Mouse (Mus musculus) spleen, postnatal 4 days (tissue): ENCODE results near the gene Eva1b.

Source experiments
- DNase-seq, 2 experiments: peaks; one replicate each; pipeline ENCODE4 v3.0.0; 2022; ENCODE audit warnings: low spot score in 2 of 2

Eva1b gene

DNA sequence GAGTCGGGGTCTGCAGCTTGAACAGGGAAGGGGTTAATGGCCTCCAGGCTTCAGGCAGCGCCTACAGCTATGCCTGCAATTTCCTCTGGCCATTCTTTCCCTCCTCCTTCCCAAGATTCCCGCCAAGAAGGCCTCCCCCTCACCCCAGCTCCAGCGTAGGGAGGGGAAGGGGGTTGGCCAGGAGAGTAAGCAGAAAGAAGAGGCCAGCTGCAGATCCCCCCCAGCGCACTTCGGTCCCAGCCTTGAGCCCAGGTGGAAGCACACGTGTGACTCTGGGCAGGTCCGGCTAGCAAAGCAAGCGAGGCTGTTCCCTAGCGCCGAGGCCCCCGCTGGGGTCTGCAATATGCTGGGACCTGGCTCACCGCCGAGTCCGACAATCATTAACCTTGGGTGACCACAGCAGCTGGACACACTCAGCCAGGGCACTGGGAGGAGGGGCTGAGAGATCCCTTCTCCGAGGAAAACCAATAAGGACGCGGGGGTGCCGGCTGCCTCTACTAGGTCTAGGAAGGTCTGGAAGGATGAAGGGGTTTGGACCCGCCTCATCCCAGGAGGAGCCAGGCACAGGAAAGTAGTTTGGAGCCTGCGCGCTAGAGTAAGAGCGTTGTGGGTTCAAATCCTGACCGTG is at the start of gene Eva1b:
Eva1b (plus strand) TSS at position 212 of the 628 bp plus-strand sequence.
- DNase-seq: no peak

DNA sequence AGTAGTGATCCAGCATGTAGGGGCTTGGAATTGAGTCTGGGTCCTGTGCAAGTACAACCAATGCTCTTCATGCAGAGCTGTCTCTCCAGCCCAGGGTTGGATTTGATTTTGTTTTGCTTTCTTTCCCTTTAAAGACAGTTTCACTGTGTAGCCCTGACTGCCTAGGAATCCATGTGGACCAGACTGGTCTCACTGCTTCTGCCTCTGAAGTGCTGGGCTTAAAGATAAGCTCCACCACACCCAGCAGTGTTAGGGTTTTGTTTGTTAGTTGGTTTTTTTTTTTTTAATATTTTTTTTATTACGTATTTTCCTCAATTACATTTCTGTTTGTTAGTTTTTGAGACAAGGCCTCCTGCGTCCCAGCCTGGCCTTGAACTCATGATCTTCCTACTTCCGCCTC is 48.2 kb upstream of the Eva1b start:
- no peak for DNase-seq

DNA sequence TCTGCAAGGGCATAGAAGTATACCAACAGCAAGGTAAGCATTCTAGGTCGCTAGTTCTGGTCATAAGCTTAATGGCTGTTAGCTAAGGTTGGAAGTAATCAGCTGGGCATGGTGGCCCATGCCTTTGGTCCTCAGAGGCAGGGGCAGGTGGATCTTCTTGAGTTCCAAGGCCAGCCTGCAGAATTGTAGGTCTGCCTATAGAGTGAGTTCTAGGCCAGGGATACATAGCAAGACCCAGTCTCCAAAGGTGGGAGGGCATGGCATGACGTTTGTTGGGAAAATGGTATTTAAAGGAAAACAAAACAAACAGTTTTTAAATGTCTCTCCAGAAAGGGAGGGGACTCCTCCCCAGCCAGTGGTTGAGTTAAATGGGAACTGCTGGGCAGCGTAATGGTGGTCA is 46.8 kb upstream of the Eva1b start:
- no peak for DNase-seq

DNA sequence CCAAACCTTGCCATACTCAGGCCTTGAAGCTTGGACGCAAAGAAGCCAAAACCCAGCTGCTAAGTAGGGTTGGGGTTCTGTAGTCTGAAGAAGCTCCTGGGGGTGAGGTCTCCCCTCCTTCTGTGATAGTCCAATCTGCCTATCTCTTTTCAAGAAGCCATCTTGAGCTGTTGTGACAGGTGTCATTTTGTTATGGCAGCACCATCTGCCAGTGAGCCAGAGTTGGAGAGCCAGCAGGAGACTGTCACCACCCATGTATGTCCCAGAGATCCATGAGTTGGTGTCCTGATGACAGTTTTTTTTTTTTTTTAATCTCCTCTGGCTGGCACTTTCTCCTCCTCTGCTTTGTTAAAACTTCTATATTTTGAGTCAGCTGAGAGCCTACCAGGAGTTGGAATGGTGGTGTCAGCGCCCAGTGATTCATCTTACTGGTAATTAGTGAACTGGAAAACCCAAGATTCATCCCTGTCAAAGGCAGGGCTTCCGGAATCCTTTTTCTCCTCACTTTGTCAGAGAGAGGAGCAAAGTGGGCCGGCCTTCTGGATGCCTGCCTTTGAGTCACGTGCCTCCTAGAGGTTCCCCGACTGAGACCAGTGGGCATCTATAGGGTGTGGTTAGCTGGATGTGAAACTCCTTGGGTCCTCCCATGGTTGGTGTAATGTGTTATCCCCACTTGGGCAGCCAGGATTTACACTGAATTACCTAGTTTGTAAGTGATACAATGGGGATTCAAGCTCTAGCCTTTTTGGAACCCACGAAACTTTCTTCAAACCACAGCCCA is 45.3 kb upstream of the Eva1b start:
- DNase-seq: peak in 1 of 2 experiments; percentile 38

DNA sequence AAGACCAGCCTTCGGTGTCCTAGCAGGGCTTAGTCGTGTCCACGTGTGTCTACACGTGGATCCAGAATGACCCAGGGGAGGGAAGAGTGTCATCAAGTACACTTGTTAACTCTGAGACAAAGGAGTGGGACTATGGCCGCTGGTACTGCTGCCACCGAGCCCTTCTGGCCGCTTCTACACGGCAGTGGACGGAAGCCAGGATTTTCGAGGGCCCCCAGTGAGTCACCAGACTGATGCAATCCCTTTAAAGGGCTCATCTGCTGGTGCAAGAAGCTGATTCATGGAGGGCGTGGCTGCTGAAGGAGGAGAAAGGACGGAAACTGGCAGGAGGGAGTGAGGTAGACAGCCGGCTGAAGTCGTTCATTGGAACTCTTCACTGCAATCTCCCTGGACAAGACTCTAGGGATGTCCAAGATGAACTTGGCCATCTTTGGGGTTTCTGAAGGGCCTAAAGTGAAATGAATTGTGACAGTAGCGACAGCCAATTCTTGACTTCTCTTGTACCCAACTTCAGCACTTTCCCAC is 44.4 kb upstream of the Eva1b start:
- DNase-seq: peak; percentile 82 to 86

DNA sequence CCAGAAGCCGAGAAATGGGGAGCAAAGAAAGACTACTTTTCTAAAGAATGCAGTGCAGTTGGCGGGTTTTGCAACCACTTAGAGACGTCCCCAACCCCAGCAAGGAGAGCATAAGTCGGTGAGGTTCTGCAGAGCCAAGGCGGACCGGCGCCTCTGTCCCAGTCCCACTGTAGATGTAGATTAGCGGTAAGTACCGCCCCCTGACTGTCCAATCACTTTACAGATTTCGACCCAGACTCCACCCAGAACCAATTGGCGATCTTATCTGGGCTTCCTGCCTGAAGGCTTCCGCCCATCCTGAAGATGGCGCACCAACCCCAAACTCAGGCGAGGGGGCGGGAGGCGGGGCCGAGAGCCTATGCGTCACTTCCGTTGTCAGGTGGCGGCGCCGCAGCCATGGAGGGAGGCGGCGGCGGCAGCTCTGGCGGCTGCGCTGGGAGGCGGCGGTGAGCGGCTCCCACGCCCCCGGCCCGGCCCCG is 43.9 kb upstream of the Eva1b start, which contains the start of gene Stk40:
Stk40 (plus strand) TSS at position 368 of the 479 bp plus-strand sequence.
- peak; percentile 95 to 97 for DNase-seq

DNA sequence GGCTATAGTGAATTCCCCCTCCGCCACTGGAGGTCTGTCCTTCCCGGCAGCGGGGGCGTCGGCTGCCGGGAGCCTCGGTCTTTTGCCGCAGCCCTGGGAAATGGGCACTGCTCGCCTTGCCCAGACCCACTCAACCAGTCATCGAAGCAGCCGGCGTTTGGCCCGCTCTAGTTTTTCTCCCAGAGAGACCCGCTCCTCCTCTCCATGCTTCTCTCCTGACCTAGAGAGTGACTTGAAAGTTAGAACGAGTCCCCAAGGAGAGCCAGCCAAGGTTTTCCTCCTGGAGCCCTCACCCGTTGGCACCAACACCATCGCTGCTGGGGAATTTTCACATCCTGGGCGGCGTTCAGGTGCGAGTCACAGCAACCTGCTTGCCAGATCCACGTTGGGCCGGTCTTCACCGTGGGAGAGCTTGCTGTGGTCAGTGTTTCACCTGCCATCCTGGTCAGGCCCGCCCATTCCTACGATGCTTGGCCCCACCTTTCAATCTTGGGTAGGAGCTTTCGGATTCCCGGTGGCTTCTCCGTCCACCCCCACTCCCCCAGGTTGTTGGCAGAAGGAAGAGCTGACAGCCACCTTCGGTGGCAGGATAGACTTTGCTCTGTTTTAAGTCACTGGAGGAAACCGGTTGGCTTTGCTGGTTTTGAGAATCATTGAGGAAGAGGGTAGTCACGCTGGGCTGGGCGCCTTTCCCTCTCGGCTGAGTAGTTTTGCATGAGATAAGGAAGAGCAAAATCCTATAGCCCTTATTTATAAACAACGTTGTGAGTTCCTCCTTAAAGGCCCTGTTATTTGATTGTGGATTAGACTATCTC is 43.1 kb upstream of the Eva1b start:
- DNase-seq: peak; percentile 35 to 76

DNA sequence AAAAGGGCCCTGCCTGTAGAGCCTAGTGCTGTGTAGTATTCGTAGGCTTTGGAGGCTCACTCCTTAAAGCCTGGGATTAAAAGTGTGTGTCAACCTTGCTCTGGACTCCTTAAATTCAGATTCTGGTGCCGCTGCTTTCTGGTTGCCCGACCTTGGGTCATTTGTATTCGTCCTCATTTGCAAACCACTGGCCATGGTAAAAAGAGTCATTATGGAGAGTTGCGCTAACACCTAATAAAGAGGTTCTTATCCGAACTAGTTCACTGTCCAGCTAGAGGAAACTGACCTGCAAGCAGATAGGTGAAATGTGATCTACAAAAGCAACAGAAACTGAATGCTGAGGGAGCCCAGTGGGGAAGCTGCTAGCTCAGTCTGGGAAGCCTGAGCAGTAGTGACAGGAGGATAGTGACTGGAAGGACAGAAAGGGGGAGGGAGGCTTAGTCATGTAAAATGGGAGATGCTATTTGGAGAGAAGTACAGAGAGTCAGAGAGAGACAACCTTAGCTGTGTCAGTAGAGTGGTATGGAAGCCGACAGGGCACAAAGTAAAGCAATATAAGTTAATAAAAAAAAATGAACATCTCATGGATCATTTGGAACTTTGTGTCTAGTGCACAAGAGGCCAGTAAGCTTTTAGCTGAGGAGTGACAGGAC is 42.3 kb upstream of the Eva1b start:
- no peak for DNase-seq

DNA sequence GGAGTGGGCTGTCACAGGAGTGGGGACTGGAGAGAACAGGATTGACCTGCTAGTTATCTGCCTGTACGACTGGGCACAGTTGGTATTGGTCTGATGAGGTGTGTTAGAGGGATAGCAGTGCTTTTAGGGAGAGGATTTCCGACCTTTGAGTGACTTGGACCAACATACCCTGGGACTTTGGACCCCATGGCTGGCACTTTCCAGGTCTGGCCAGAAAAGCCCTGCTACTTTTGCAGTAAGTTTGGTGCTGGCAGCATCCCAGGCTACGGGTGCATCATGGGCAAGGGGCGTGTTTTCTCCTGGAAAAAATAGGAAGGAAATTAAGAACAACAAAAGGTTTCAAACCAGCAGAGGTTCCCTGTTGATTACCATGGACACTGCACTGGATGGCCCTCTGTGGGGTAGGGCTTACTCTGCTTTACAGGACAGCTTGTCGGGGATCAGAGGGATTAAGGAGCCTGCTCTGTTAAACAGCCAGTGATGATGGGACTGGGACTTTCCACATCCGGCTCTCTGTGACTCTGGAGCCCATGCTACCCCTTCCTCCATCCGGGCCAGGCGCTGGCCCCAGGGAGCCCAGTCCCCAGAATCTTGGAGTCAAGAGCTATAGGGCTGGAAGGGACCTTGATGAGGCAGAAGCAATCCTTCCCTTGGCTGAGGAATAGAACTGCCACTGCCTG is 39.3 kb upstream of the Eva1b start:
- DNase-seq: no peak

DNA sequence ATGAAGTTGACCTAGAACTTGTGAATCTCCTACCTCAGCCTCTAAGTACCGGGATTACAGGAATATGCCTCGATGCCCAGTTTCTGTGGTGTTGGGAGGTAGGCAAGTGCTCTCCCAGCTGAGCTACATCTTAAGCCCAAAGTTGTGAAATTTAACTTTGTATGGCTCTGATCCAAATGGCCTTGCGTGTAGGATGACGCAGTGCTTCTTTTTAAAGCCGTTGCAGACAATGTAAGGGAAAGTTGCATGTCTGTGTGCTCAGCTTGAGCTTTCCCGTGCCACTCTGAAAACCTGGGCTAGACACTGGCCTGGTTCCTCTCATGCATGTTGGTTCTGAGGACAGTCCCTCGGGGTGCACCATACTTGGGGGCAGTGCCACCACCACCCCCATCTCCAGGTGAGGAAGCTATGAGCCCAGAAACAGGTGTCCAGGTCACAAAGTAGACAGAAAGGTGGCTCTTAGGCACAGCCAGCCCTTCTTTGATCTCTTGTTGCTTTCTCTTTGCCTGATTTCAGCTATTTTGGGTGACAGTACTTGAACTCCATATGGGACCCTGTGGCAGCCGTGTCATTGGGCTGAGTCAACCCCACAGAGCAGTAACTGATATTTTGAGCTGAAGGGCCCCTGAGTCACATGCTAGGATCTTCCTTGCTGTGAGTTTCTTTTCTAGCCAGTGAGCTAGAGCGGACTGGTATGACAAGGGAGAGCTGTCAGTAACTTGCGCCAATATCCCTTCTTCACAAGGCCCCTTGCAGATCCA is 37.8 kb upstream of the Eva1b start:
- no peak for DNase-seq

DNA sequence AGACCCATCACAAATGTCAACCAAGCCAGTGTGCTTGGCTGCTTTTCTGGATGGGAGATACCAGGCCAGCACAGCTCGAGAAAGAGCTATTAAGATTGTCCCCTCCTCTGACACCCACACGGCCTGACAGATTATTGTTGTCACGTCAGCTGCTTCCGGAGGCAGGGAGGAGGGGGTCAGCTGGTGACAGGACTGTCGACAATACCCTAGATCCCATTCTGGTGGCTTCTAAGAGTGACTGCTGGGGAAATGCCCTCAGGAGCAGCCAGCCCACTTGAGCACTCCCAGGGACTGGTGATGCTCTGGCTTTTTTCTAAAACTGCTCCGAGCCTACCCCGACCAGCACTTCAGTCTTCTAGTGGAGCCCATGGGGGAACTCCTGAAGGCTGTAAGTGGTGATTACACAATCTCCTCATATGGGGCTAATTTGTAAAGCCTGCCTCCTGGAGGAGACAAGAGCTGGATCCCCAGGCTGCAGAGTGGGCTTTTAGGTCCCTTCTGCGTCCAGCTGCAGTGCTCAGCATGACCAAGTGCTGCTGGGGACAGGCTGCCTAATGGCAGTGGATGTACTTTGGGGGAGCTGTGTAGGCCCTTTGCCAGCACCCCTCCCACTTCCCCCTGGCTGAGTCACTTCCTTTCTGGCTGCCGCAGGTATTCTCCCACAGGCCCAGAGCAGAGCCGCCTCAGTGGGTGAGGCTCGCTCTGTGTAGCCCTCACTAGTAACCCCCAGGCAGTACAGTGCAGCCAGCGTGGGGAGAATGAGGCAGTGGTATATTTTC is 37.0 kb upstream of the Eva1b start:
- peak; percentile 68 to 80 for DNase-seq

DNA sequence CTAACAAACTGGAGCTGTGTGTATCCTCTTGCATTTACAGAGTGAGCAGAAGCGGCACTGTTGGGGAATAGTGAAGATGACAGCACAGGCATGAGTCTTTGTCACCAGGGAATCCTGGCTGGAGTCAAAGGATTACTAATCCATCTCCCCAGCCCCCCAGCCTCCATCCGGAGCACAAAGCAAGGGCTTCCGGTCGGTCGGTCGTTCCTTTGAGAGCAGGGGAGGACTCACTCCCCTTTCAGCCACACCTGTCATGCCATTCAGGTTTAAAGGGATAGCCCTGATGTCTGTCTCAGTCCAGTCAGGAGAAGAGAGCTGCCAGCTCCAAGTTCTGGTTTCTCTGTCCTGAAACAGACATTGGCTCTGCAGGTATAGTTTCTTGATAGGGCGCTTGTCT is 36.4 kb upstream of the Eva1b start:
- no peak for DNase-seq

DNA sequence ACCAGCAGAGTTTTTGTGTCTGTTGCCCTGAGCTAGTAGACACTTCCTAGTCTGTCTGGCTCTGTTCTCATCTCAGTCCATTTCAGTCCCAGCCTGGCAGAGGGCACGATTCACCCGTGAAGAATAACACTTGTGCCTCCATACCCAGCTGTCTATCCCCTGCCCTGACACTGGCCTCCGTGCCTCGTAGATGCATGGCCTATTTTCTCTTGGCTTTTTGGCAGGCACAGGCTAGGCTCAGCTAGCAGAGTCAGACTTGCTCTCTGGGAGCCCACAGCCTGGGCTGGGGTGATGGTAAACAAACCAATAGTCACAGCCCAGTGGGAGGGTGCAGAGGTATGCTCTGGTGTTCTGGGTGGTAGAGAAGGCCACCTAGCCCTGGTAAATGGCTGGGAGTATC is 34.3 kb upstream of the Eva1b start:
- DNase-seq: no peak

DNA sequence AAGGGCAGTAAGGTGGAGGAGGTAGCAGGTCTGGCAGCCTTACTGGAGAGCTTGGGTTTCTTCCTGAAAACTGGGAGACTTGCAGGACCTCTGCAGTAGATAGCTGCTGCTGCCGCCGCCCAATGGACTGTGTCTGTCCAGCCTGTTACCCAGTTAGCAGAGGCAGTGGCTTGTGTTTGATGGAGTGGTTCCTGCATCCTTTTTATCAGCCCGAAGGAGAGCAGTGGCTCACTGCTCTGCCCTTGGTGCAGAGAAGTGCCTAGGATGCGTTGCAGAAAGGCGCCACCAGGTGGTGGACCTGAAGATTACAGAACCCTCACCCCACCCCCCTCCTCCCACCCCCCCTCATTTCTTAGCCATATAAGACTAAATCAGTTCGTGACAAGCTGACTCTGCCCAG is 33.6 kb upstream of the Eva1b start:
- DNase-seq: peak; percentile 64 to 87

DNA sequence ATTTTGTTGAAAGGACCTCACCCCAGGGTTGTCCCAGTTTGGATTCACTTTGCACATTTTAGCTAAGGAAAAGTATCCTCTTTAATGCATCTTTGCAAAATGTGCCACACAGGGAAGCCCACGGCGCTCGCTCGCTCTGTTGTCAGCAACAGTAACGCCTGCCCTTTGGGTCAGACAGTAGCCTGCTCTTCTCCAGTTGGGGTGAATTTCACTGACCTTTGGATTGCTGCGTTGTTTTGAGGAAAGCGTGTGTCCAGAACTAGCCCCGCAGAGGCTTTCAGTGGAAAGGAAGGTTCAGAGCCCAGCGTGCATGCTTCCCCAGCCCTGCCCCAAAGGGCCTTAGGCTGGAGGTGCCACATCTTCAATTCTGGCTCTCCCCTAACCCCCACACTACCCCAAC is 32.1 kb upstream of the Eva1b start:
- no peak for DNase-seq

DNA sequence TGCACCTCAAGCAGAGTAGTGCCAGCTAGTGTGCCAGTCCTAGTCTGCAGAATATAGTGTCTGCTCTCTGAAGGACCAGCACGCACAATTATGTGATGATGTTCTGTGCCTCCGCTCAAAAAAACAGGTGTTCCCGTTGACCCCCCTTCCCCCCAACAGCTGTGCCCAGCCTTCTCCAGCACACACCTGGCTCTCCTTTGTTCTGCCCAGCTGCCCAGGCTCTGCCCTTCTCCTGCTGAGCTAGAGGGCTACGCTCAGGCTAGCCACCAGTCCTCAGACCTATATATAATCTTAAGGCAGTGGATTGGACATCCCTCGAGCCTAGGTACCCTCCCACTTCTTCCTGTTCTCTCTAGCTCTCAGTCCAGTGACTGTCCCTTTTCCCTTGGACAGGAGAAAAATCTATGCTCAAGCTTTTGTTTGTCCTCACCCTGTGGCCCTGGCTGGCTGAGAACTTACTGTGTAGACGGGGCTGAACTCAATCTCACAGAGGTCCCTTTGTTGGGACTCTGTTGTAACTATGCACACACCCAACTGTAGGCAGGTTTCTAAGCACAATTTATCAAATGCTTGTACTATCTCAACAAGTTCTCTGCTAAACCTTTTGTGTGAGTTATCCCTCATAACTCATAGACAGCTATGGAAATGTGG is 31.5 kb upstream of the Eva1b start:
- DNase-seq: no peak

DNA sequence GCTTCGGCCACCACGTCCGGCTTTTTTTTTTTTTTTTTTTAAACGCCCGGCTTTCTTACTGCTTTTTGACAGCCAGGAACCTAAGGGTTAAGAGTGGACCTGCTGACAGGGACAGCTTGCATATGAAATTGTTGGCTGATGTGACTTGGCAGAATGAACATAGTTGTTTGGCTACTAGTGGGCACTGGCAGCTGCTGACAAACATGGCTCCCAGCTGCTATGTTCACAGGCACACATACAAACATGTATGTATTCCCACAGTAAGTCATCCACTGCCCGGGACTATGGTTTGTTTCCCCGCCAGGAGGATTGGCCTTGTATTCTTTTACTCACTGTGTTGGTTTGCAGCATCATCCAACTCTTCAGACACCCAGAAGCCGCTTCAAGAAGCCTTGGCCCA is 30.4 kb upstream of the Eva1b start:
- DNase-seq: no peak

DNA sequence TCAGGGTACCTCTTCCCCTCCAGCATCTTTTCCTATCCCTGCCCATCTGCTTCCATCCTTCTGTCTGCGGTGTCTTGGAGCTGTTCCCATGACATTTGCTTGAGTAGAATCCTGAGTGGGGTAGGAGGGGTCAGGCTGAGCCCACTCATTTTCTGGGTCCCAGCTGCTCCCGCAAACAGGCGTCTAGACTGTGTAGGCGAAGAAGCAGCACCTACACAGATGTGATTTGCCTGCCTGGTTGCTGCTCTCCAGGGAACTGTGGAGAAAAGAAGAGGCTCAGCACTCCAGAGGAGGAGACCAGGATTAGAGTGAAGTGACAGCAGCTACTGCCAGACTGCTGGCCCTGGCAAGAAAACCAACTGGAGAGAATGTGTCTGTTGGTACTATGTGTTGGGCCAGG is 28.9 kb upstream of the Eva1b start:
- DNase-seq: no peak

DNA sequence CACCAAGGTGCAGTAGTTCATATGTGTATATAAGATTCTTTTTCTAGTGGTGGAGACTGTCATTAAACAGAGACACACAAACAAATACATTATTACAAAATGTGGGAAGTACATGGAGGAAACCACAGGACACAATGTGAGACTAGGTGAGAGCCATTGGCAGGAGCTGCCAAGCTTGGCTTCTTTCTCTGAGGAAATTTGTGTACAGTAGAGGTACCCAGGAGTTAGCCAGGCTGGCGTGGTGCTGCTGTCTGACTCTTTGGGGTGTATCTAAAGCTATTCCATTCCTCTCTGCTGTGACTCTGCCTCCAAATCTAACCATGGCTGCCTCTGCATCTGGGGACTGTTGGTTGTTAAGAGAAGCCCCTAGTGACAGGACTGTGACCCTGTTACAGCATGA is 28.5 kb upstream of the Eva1b start:
- no peak for DNase-seq
